Mouse (Mus musculus) liver, embryonic 14.5 days (tissue): ENCODE results near the gene Brsk1.

Experiments used
- CTCF ChIP-seq: IDR thresholded peaks from 2 replicates; pipeline ENCODE4 v1.5.1; 2016; ENCODE audit warnings: antibody characterized with exemption, low read depth, control low read depth
- EP300 ChIP-seq: IDR thresholded peaks from 2 replicates; pipeline ENCODE4 v1.6.1; 2016; ENCODE audit warnings: antibody characterized with exemption, low read depth

DNA sequence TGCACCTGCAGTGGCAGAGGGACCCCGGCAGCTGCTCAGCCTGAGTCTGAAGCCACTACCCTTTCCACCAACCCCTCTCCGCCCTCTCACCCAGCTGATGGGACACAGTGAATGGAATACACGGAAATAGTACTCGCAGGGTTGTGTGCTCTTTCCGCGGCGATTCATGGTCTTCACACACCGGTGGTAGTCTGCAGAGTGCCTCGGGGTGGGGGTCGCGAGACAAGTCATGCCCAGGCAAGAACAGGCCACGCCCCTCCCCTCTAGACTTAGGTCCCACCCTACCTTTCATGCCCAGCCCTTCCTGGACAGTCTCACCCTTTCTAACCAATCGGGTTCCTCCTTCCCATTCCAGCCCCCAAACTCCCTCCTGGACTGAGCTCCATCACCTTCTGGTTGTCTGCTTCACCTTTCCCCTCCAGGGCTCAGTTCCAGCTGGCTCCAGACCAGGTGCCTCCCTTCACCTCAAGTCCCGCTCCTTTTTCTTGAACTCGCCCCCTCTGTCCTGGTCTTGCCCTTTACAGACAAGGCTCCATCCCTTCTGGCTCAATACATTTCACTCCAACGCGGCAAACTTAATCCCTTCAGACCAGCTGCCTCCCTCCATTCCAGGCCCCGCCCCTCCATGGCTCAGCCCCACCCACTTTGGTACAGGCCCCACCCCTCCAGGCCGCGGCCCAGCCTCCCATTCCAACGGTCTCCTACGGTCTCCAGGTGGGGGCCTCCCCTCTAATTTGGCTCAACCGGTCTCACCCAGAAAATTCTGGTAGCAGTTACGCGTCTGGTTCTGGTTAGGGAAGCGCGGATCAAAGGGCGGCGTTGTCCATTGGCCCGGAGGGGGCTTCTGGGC is 61.8 kb downstream of the Brsk1 start:
- no peak for TF ChIP-seq CTCF
- no peak for TF ChIP-seq EP300
